Mouse (Mus musculus): ENCODE results near the gene Ano6.

- TF ChIP-seq CTCF (IDR thresholded peaks at IDR 0.05; ENCODE audit: control insufficient read depth, insufficient read depth, low read length) (no peak), POLR2A (IDR thresholded peaks at IDR 0.05; ENCODE audit: borderline replicate concordance, control insufficient read depth, low read depth, low read length) (no peak)
Measured at GRCm38 (mm10) chr15:95812821-95813571, 22.4 kb downstream of the Ano6 start.

All from bone marrow, adult 2 months (tissue).